Mouse (Mus musculus): Measurements from ENCODE around the gene Cdk6. TPM values are rescaled to one million over a fixed set of nuclear protein-coding genes. Genes with fewer than 3 reads are reported as not detected.

Cdk6 gene
- polyA plus RNA-seq, 1 experiment from 2014 or later: 15.3 TPM

- H3K9ac ChIP-seq (ENCODE audit: low read length): no peak overlapping the region
- no peaks in the 10 kb centered on the region for H3K36me3 ChIP-seq (ENCODE audit: control insufficient read depth, insufficient read depth, low read length)
- no peak overlapping the region for H3K4me3 ChIP-seq (ENCODE audit: low read depth, low read length)
- H3K9me3 ChIP-seq (ENCODE audit: control insufficient read depth, low read length): no peaks in the 10 kb centered on the region
- 64% methylated on average over 15 of the region's 15 CpGs for WGBS
- ATAC-seq (ENCODE audit: low FRiP score) (no peak), DNase-seq (ENCODE audit: low spot score, missing footprints) (no peak)
- no peak overlapping the region for H3K27ac ChIP-seq (ENCODE audit: low read depth, low read length)
- no peaks in the 10 kb centered on the region for H3K27me3 ChIP-seq (ENCODE audit: control insufficient read depth, insufficient read depth, low read length)
- no peak overlapping the region for H3K4me2 ChIP-seq
- no peaks in the 10 kb centered on the region for H3K4me1 ChIP-seq (ENCODE audit: control insufficient read depth, insufficient read depth, low read length)
These were observed 22.0 kb downstream of the Cdk6 start for GRCm38 (mm10) chr5:3363036-3363983.

- DNase-seq (ENCODE audit: low spot score, missing footprints) (no peak), ATAC-seq (ENCODE audit: low FRiP score) (no peak)
- Histone ChIP-seq H3K4me2 (no peak overlapping the region), H3K27me3 (ENCODE audit: control insufficient read depth, insufficient read depth, low read length) (no peaks in the 10 kb centered on the region), H3K9ac (ENCODE audit: low read length) (no peak overlapping the region), H3K36me3 (ENCODE audit: control insufficient read depth, insufficient read depth, low read length) (no peaks in the 10 kb centered on the region), H3K4me3 (ENCODE audit: low read depth, low read length) (no peak overlapping the region), H3K9me3 (ENCODE audit: control insufficient read depth, low read length) (no peaks in the 10 kb centered on the region), H3K27ac (ENCODE audit: low read depth, low read length) (no peak overlapping the region), H3K4me1 (ENCODE audit: control insufficient read depth, insufficient read depth, low read length) (no peaks in the 10 kb centered on the region)
- WGBS: 97% methylated on average over 4 of the region's 4 CpGs
These were observed 25.8 kb downstream of the Cdk6 start for GRCm38 (mm10) chr5:3367045-3367444.

GRCm38 (mm10) chr5:3369317-3369716, 28.0 kb downstream of the Cdk6 start:
- ATAC-seq (ENCODE audit: low FRiP score) (no peak), DNase-seq (ENCODE audit: low spot score, missing footprints) (no peak)
- H3K36me3 ChIP-seq (ENCODE audit: control insufficient read depth, insufficient read depth, low read length): no peaks in the 10 kb centered on the region
- no peak overlapping the region for H3K27ac ChIP-seq (ENCODE audit: low read depth, low read length)
- H3K4me2 ChIP-seq: no peak overlapping the region
- no peaks in the 10 kb centered on the region for H3K27me3 ChIP-seq (ENCODE audit: control insufficient read depth, insufficient read depth, low read length)
- no peak overlapping the region for H3K9ac ChIP-seq (ENCODE audit: low read length)
- 78% methylated on average over 6 of the region's 6 CpGs for WGBS
- no peaks in the 10 kb centered on the region for H3K9me3 ChIP-seq (ENCODE audit: control insufficient read depth, low read length)
- H3K4me3 ChIP-seq (ENCODE audit: low read depth, low read length): no peak overlapping the region
- H3K4me1 ChIP-seq (ENCODE audit: control insufficient read depth, insufficient read depth, low read length): no peaks in the 10 kb centered on the region

GRCm38 (mm10) chr5:3371212-3371611, 29.9 kb downstream of the Cdk6 start:
- Histone ChIP-seq H3K27ac (ENCODE audit: low read depth, low read length) (no peak overlapping the region), H3K9me3 (ENCODE audit: control insufficient read depth, low read length) (no peaks in the 10 kb centered on the region), H3K4me1 (ENCODE audit: control insufficient read depth, insufficient read depth, low read length) (no peaks in the 10 kb centered on the region), H3K9ac (ENCODE audit: low read length) (no peak overlapping the region), H3K27me3 (ENCODE audit: control insufficient read depth, insufficient read depth, low read length) (no peaks in the 10 kb centered on the region), H3K4me2 (no peak overlapping the region), H3K36me3 (ENCODE audit: control insufficient read depth, insufficient read depth, low read length) (no peaks in the 10 kb centered on the region), H3K4me3 (ENCODE audit: low read depth, low read length) (no peak overlapping the region)
- WGBS: 90% methylated on average over 2 of the region's 2 CpGs
- no peak for ATAC-seq (ENCODE audit: low FRiP score)
- DNase-seq (ENCODE audit: low spot score, missing footprints): no peak

GRCm38 (mm10) chr5:3373170-3373569, 31.9 kb downstream of the Cdk6 start:
- Histone ChIP-seq H3K9me3 (ENCODE audit: control insufficient read depth, low read length) (no peaks in the 10 kb centered on the region), H3K4me2 (no peak overlapping the region), H3K4me1 (ENCODE audit: control insufficient read depth, insufficient read depth, low read length) (no peaks in the 10 kb centered on the region), H3K27me3 (ENCODE audit: control insufficient read depth, insufficient read depth, low read length) (no peaks in the 10 kb centered on the region), H3K4me3 (ENCODE audit: low read depth, low read length) (no peak overlapping the region), H3K9ac (ENCODE audit: low read length) (no peak overlapping the region), H3K36me3 (ENCODE audit: control insufficient read depth, insufficient read depth, low read length) (no peaks in the 10 kb centered on the region), H3K27ac (ENCODE audit: low read depth, low read length) (no peak overlapping the region)
- ATAC-seq (ENCODE audit: low FRiP score) (no peak), DNase-seq (ENCODE audit: low spot score, missing footprints) (no peak)
- WGBS: 91% methylated on average over 10 of the region's 10 CpGs

- no peak overlapping the region for H3K4me3 ChIP-seq (ENCODE audit: low read depth, low read length)
- no peaks in the 10 kb centered on the region for H3K9me3 ChIP-seq (ENCODE audit: control insufficient read depth, low read length)
- H3K9ac ChIP-seq (ENCODE audit: low read length): no peak overlapping the region
- no peaks in the 10 kb centered on the region for H3K36me3 ChIP-seq (ENCODE audit: control insufficient read depth, insufficient read depth, low read length)
- H3K4me1 ChIP-seq (ENCODE audit: control insufficient read depth, insufficient read depth, low read length): no peaks in the 10 kb centered on the region
- 90% methylated on average over 10 of the region's 10 CpGs for WGBS
- no peaks in the 10 kb centered on the region for H3K27me3 ChIP-seq (ENCODE audit: control insufficient read depth, insufficient read depth, low read length)
- H3K4me2 ChIP-seq: no peak overlapping the region
- DNase-seq (ENCODE audit: low spot score, missing footprints) (no peak), ATAC-seq (ENCODE audit: low FRiP score) (no peak)
- H3K27ac ChIP-seq (ENCODE audit: low read depth, low read length): no peak overlapping the region
These were observed 33.5 kb downstream of the Cdk6 start for GRCm38 (mm10) chr5:3374763-3375162.

GRCm38 (mm10) chr5:3376167-3376566, 34.9 kb downstream of the Cdk6 start:
- WGBS: 86% methylated on average over 2 of the region's 2 CpGs
- Histone ChIP-seq H3K27me3 (ENCODE audit: control insufficient read depth, insufficient read depth, low read length) (no peaks in the 10 kb centered on the region), H3K4me2 (no peak overlapping the region), H3K4me3 (ENCODE audit: low read depth, low read length) (no peak overlapping the region), H3K9ac (ENCODE audit: low read length) (no peak overlapping the region), H3K9me3 (ENCODE audit: control insufficient read depth, low read length) (no peaks in the 10 kb centered on the region), H3K4me1 (ENCODE audit: control insufficient read depth, insufficient read depth, low read length) (no peaks in the 10 kb centered on the region), H3K27ac (ENCODE audit: low read depth, low read length) (no peak overlapping the region), H3K36me3 (ENCODE audit: control insufficient read depth, insufficient read depth, low read length) (no peaks in the 10 kb centered on the region)
- DNase-seq (ENCODE audit: low spot score, missing footprints) (no peak), ATAC-seq (ENCODE audit: low FRiP score) (no peak)

GRCm38 (mm10) chr5:3379252-3379651, 38.0 kb downstream of the Cdk6 start:
- no peak overlapping the region for H3K9ac ChIP-seq (ENCODE audit: low read length)
- H3K4me3 ChIP-seq (ENCODE audit: low read depth, low read length): no peak overlapping the region
- no peaks in the 10 kb centered on the region for H3K36me3 ChIP-seq (ENCODE audit: control insufficient read depth, insufficient read depth, low read length)
- no peak overlapping the region for H3K4me2 ChIP-seq
- ATAC-seq (ENCODE audit: low FRiP score) (0 out of 2 replicates have a peak, but pooled peaks have one; percentile 11), DNase-seq (ENCODE audit: low spot score, missing footprints) (no peak)
- no peaks in the 10 kb centered on the region for H3K9me3 ChIP-seq (ENCODE audit: control insufficient read depth, low read length)
- H3K27ac ChIP-seq (ENCODE audit: low read depth, low read length): no peak overlapping the region
- 68% methylated on average over 4 of the region's 4 CpGs for WGBS
- no peaks in the 10 kb centered on the region for H3K27me3 ChIP-seq (ENCODE audit: control insufficient read depth, insufficient read depth, low read length)
- H3K4me1 ChIP-seq (ENCODE audit: control insufficient read depth, insufficient read depth, low read length): no peaks in the 10 kb centered on the region

GRCm38 (mm10) chr5:3380692-3381233, 39.5 kb downstream of the Cdk6 start:
- H3K9me3 ChIP-seq (ENCODE audit: control insufficient read depth, low read length): no peaks in the 10 kb centered on the region
- H3K4me2 ChIP-seq: no peak overlapping the region
- no peaks in the 10 kb centered on the region for H3K27me3 ChIP-seq (ENCODE audit: control insufficient read depth, insufficient read depth, low read length)
- no peak overlapping the region for H3K4me3 ChIP-seq (ENCODE audit: low read depth, low read length)
- H3K9ac ChIP-seq (ENCODE audit: low read length): no peak overlapping the region
- no peak for ATAC-seq (ENCODE audit: low FRiP score)
- no peaks in the 10 kb centered on the region for H3K4me1 ChIP-seq (ENCODE audit: control insufficient read depth, insufficient read depth, low read length)
- H3K27ac ChIP-seq (ENCODE audit: low read depth, low read length): no peak overlapping the region
- WGBS: 85% methylated on average over 9 of the region's 9 CpGs
- H3K36me3 ChIP-seq (ENCODE audit: control insufficient read depth, insufficient read depth, low read length): no peaks in the 10 kb centered on the region
- DNase-seq (ENCODE audit: low spot score, missing footprints): no peak
